ENCODE assay signal across 20 mouse cellular contexts in genomic region chr3:65647592-65647991, GRCm38 (mm10). TPM values are rescaled to one million over a fixed set of nuclear protein-coding genes. Genes with fewer than 3 reads are reported as not detected.
DNase-seq lines count a peak whose midpoint lies in the region; ATAC-seq and TF ChIP-seq lines count a peak whose summit lies in the region.
"Had no signal": no experiment of that assay in that cellular context is flagged by ENCODE, and none has a peak within 500 bp of the region (broad histone marks: within the 10 kb centered on the region; RNA-seq: fewer than 3 reads in every experiment).

No protein-coding gene starts in this region.

- H3K4me2 ChIP-seq in lung, embryonic 16.5 days (ENCODE audit: low read depth, low read length) = no peak overlapping the region
- H3K4me2 ChIP-seq: embryonic facial prominence, embryonic 15.5 days; forebrain, embryonic 15.5 days; hindbrain, embryonic 12.5 days had no signal

- intact Hi-C loops in gastrocnemius, adult 2 months (cut with DNase I) = no loop called here

- no peak overlapping the region for H3K4me3 ChIP-seq in lung, embryonic 16.5 days (ENCODE audit: low read length)
- no peak overlapping the region for H3K4me3 ChIP-seq in ES-Bruce4 (ENCODE audit: low read depth, low read length)
- H3K4me3 ChIP-seq in embryonic fibroblast, embryonic 13.5 days (ENCODE audit: insufficient read depth, low read length) = no peak overlapping the region
- no peak overlapping the region for H3K4me3 ChIP-seq in gastrocnemius, adult 2 months
- H3K4me3 ChIP-seq: embryonic facial prominence, embryonic 15.5 days; forebrain, embryonic 15.5 days; heart, embryonic 10.5 days; hindbrain, embryonic 12.5 days had no signal

- no peaks in the 10 kb centered on the region for H3K27me3 ChIP-seq in lung, embryonic 16.5 days (ENCODE audit: control insufficient read depth, insufficient read depth, low read depth, low read length)
- no peaks in the 10 kb centered on the region for H3K27me3 ChIP-seq in ES-Bruce4 (ENCODE audit: control insufficient read depth, insufficient read depth, low read length, poor library complexity, severe bottlenecking)
- H3K27me3 ChIP-seq: CH12.LX; embryonic facial prominence, embryonic 15.5 days; forebrain, embryonic 15.5 days; hindbrain, embryonic 12.5 days had no signal

- H3K27ac ChIP-seq in lung, embryonic 16.5 days (ENCODE audit: low read length) = no peak overlapping the region
- peak overlapping the region; percentile 53; the same call in 1 of the 2 replicates for H3K27ac ChIP-seq in ES-Bruce4 (ENCODE audit: insufficient read depth, low read length)
- peak overlapping the region; percentile 58; the same call in 1 of the 2 replicates for H3K27ac ChIP-seq in embryonic fibroblast, embryonic 13.5 days (ENCODE audit: insufficient read depth, low read length)
- no peak overlapping the region for H3K27ac ChIP-seq in gastrocnemius, adult 2 months
- H3K27ac ChIP-seq: embryonic facial prominence, embryonic 15.5 days; forebrain, embryonic 15.5 days; heart, embryonic 10.5 days; hindbrain, embryonic 12.5 days had no signal

- H3K9me3 ChIP-seq in lung, embryonic 16.5 days (ENCODE audit: control insufficient read depth, low read length) = no peaks in the 10 kb centered on the region
- peaks cover 10% of the 10 kb centered on the region for H3K9me3 ChIP-seq in ES-Bruce4 (replicated peaks; ENCODE audit: control insufficient read depth, insufficient read depth, low read length, poor library complexity, severe bottlenecking)
- H3K9me3 ChIP-seq: embryonic facial prominence, embryonic 15.5 days; forebrain, embryonic 15.5 days; heart, embryonic 10.5 days; hindbrain, embryonic 12.5 days had no signal

- no peak overlapping the region for H3K9ac ChIP-seq in lung, embryonic 16.5 days (ENCODE audit: low read length)
- H3K9ac ChIP-seq in ES-Bruce4 (ENCODE audit: low read depth, poor library complexity, severe bottlenecking) = no peak overlapping the region
- H3K9ac ChIP-seq: embryonic facial prominence, embryonic 15.5 days; forebrain, embryonic 15.5 days; hindbrain, embryonic 12.5 days had no signal

- DNase-seq in lung, postnatal 36 days = no peak
- peak; percentile 45 for DNase-seq in NIH3T3 (ENCODE audit: low read depth)
- DNase-seq in gastrocnemius, adult 2 months = no peak
- DNase-seq: adrenal gland, postnatal 14 days; cerebellum, adult 18-20 months; cerebellum, adult 9-11 months; cerebellum, postnatal 36 days; gastrocnemius, postnatal 10 days; heart, adult 18-20 months; heart, postnatal 10 days; heart, postnatal 4 days had no signal

- no peak for TF ChIP-seq EP300 in ES-Bruce4 (IDR thresholded peaks at IDR 0.05; ENCODE audit: insufficient read depth, low read depth, low read length)

- no peaks in the 10 kb centered on the region for H3K36me3 ChIP-seq in lung, embryonic 16.5 days (ENCODE audit: control insufficient read depth, insufficient read depth, low read length)
- 0 out of 2 replicates have a peak, but pooled peaks cover 2% of the 10 kb centered on the region for H3K36me3 ChIP-seq in ES-Bruce4 (ENCODE audit: control insufficient read depth, insufficient read depth, low read length, poor library complexity, severe bottlenecking)
- H3K36me3 ChIP-seq: embryonic facial prominence, embryonic 15.5 days; forebrain, embryonic 15.5 days; heart, embryonic 10.5 days; hindbrain, embryonic 12.5 days had no signal

- WGBS in lung, embryonic 16.5 days = 41% methylated on average over 8 of the region's 8 CpGs

- H3K4me1 ChIP-seq in lung, embryonic 16.5 days (replicated peaks; ENCODE audit: control insufficient read depth, insufficient read depth, low read length) = no peaks in the 10 kb centered on the region; the same call in 1 of the 2 replicates
- H3K4me1 ChIP-seq in ES-Bruce4 (ENCODE audit: control insufficient read depth, insufficient read depth, low read length) = peaks cover 8% of the 10 kb centered on the region
- H3K4me1 ChIP-seq in embryonic fibroblast, embryonic 13.5 days (ENCODE audit: control insufficient read depth, insufficient read depth, low read length) = 0 out of 2 replicates have a peak, but pooled peaks cover 7% of the 10 kb centered on the region
- H3K4me1 ChIP-seq: embryonic facial prominence, embryonic 15.5 days; forebrain, embryonic 15.5 days; hindbrain, embryonic 12.5 days had no signal

- TF ChIP-seq CTCF in ES-Bruce4 (IDR thresholded peaks at IDR 0.05; ENCODE audit: low read depth, low read length) = no peak
- TF ChIP-seq CTCF in embryonic fibroblast, embryonic 13.5 days (IDR thresholded peaks at IDR 0.05; ENCODE audit: borderline replicate concordance, insufficient read depth, low read length) = no peak
- TF ChIP-seq CTCF in gastrocnemius, adult 2 months (IDR thresholded peaks at IDR 0.05) = no peak

- peak; percentile 86 for ATAC-seq in lung, embryonic 16.5 days (ENCODE audit: low read depth)
- ATAC-seq: forebrain, embryonic 15.5 days; hindbrain, embryonic 16.5 days had no signal

- no peak for TF ChIP-seq POLR2A in ES-Bruce4 (IDR thresholded peaks at IDR 0.05; ENCODE audit: insufficient read depth, low read length)
- TF ChIP-seq POLR2A in embryonic fibroblast, embryonic 13.5 days (IDR thresholded peaks at IDR 0.05; ENCODE audit: low read depth, low read length) = no peak

RNA-seq across cellular contexts. Expression of gene Lekr1, which starts 18.4 kb away (rescaled TPM):
- polyA plus RNA-seq in lung, embryonic 16.5 days (2015; fragmentation: Nextera tagmentation; extraction: Ambion mirVana) = 10.1 and 11.1 TPM in 2 replicates
- polyA plus RNA-seq in ES-Bruce4 (2011; ENCODE audit: insufficient read depth, insufficient read length, low read depth, missing spikeins) = 2.4 and 4.6 TPM in 2 replicates
- polyA plus RNA-seq in embryonic fibroblast, embryonic 13.5 days (2011; ENCODE audit: insufficient read length, low read depth, missing spikeins) = 4.2 and 5.2 TPM in 2 replicates
- total RNA-seq in gastrocnemius, adult 2 months (2021) = under 1 TPM; 0.23 to 0.31 TPM

Comparison
In these comparisons a context has a peak if more than half of its experiments do, and no peak if none do; other contexts are left out.
1. H3K27ac ChIP-seq: peak in ES-Bruce4 (single experiment) and embryonic fibroblast, embryonic 13.5 days (single experiment); none in lung, embryonic 16.5 days (single experiment) and gastrocnemius, adult 2 months (single experiment).